ENCODE assay signal across 10 mouse cellular contexts in genomic region chr3:41574720-41575435, GRCm38 (mm10). TPM values are rescaled to one million over a fixed set of nuclear protein-coding genes. Genes with fewer than 3 reads are reported as not detected.
A peak's percentile ranks its signal among the peaks of the same experiment; 100 is the strongest.
DNase-seq lines count a peak whose midpoint lies in the region; ATAC-seq and TF ChIP-seq lines count a peak whose summit lies in the region.
"Had no signal": no experiment of that assay in that cellular context is flagged by ENCODE, and none has a peak within 500 bp of the region (broad histone marks: within the 10 kb centered on the region; RNA-seq: fewer than 3 reads in every experiment).

No protein-coding gene starts in this region.

- TF ChIP-seq POLR2A in kidney, adult 2 months (IDR thresholded peaks at IDR 0.05; ENCODE audit: low read depth, low read length): no peak

- WGBS in kidney, adult 2 months: 19% methylated on average over 7 of the region's 7 CpGs
- 31% methylated on average over 7 of the region's 7 CpGs for WGBS in heart, embryonic 15.5 days

- H3K9ac ChIP-seq in heart, embryonic 15.5 days: peak overlapping the region; percentile 20; the same call in 1 of the 2 replicates

- intact Hi-C loops in left cerebral cortex, adult 2 months (cut with DNase I): no loop called here

- H3K4me3 ChIP-seq in kidney, adult 2 months (ENCODE audit: insufficient read depth, low read depth, low read length): no peak overlapping the region
- no peak overlapping the region for H3K4me3 ChIP-seq in heart, embryonic 15.5 days
- H3K4me3 ChIP-seq in left cerebral cortex, adult 2 months: no peak overlapping the region
- H3K4me3 ChIP-seq: erythroblast, embryonic 14.5 days had no signal

- peak overlapping the region; percentile 17 for H3K4me2 ChIP-seq in heart, embryonic 15.5 days

- peak; percentile 83 for DNase-seq in kidney, adult 2 months
- DNase-seq in kidney, adult 18-20 months: no peak
- DNase-seq in kidney, postnatal 36 days: peak; percentile 65 to 78
- DNase-seq in cerebellum, adult 9-10 months: no peak
- no peak for DNase-seq in left cerebral cortex, adult 2 months (ENCODE audit: extremely low spot score in 1 of 2, low spot score in 2 of 2)
- no peak for DNase-seq in thymus, postnatal 36 days
- DNase-seq: cerebellum, adult 8-10 months had no signal

- H3K9me3 ChIP-seq in heart, embryonic 15.5 days (replicated peaks): no peaks in the 10 kb centered on the region

- H3K27me3 ChIP-seq in kidney, adult 2 months (replicated peaks; ENCODE audit: control insufficient read depth, insufficient read depth, low read length): no peaks in the 10 kb centered on the region
- no peaks in the 10 kb centered on the region for H3K27me3 ChIP-seq in heart, embryonic 15.5 days

- H3K27ac ChIP-seq in kidney, adult 2 months (ENCODE audit: insufficient read depth, low read depth, low read length): peak overlapping the region; percentile 71
- peak overlapping the region; percentile 48 for H3K27ac ChIP-seq in heart, embryonic 15.5 days
- no peak overlapping the region for H3K27ac ChIP-seq in left cerebral cortex, adult 2 months

- no peak for TF ChIP-seq CTCF in kidney, adult 2 months (conservative IDR thresholded peaks at IDR 0.05; ENCODE audit: insufficient read depth, insufficient read length, low read depth, low read length)
- TF ChIP-seq CTCF in left cerebral cortex, adult 2 months (IDR thresholded peaks at IDR 0.05): no peak

- H3K36me3 ChIP-seq in kidney, adult 2 months (ENCODE audit: control insufficient read depth, insufficient read depth, low read length): no peaks in the 10 kb centered on the region
- H3K36me3 ChIP-seq in heart, embryonic 15.5 days: no peaks in the 10 kb centered on the region

- H3K4me1 ChIP-seq in kidney, adult 2 months (ENCODE audit: control insufficient read depth, insufficient read depth, low read length): peaks cover 78% of the 10 kb centered on the region
- peaks cover 57% of the 10 kb centered on the region for H3K4me1 ChIP-seq in heart, embryonic 15.5 days (replicated peaks)

- peak; percentile 22; the same call in 1 of the 2 replicates for ATAC-seq in common myeloid progenitor, adult 5-6 weeks (replicated peaks; ENCODE audit: low read depth, poor library complexity, severe bottlenecking)
- no peak; the same call in 1 of the 2 replicates for ATAC-seq in heart, embryonic 15.5 days (replicated peaks; ENCODE audit: insufficient number of reproducible peaks, insufficient read depth, low FRiP score, low read depth)

RNA-seq across cellular contexts. Expression of gene Jade1, which starts 19.3 kb away (rescaled TPM):
- polyA plus RNA-seq in kidney, adult 2 months (2012; rRNA removed): 29.9 and 30.2 TPM in 2 replicates
- total RNA-seq in common myeloid progenitor, adult 5-6 weeks (2017): 34.5 and 39.4 TPM in 2 replicates
- 15.9 and 16.0 TPM in 2 replicates for polyA plus RNA-seq in heart, embryonic 15.5 days (2015; fragmentation: Nextera tagmentation; extraction: Ambion mirVana)
- 10 to 100 TPM; 40.5 to 44.7 TPM for total RNA-seq in left cerebral cortex, adult 2 months (2021)

Comparison
In these comparisons a context has a peak if more than half of its experiments do, and no peak if none do; other contexts are left out.
1. DNase-seq: peak in kidney, adult 2 months (single experiment) and kidney, postnatal 36 days (2 of 2); none in kidney, adult 18-20 months (single experiment), cerebellum, adult 9-10 months (single experiment), left cerebral cortex, adult 2 months (0 of 2) and thymus, postnatal 36 days (0 of 2).